Mouse (Mus musculus) kidney, postnatal 36 days (tissue): Measurements from ENCODE around the gene Gm45711.
"Not testable (repeated sequence)": the region's sequence is repeated elsewhere in the genome, so short reads cannot be mapped to it uniquely, and the experiment has no call there.

ENCODE experiments used
- DNase-seq, 2 experiments: peaks; one replicate each; pipeline ENCODE4 v3.0.0; 2021 to 2022; ENCODE audit warnings: mixed read lengths in 2 of 2

Gene Gm45711

DNA sequence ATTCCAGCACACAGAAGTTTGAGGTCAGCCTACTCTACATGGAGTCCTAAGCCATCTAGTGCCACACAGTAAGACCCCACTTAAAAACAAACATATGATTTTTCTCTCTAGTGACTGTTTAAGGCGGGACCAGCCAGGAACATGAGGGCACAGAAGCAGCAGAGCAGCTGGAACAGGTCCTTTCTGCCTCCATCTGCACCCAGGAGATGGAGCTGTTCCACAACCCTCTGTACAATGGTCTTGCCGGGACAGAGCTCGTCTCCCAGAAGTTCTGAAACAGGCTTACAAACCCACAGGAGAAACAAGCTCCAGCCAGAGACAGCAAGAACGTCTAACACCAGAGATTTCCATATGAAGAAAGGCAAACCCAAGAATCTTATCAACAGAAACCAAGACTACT, 3.4 kb upstream of the Gm45711 start:
- DNase-seq = peak; percentile 24 to 44

DNA sequence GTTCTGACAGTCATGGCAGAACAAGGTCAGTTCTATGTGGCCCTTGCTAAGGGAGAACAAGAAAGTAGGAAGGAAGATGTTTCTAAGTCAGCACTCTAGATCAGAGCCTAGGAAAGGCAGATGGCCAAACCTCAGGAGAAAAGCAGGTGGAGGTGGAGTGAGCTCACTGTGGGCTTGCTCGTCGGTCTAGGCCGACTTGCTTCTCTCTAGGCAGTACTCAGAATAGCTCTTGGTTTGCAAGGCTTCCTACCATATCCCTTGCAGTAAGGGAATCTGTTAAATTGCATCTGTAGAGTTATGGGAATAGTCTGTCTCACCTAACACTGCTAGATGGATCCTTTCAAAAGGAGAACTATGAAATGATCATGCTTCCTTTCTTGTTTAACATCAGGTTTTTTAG, 2.1 kb upstream of the Gm45711 start:
- not testable (repeated sequence) for DNase-seq

DNA sequence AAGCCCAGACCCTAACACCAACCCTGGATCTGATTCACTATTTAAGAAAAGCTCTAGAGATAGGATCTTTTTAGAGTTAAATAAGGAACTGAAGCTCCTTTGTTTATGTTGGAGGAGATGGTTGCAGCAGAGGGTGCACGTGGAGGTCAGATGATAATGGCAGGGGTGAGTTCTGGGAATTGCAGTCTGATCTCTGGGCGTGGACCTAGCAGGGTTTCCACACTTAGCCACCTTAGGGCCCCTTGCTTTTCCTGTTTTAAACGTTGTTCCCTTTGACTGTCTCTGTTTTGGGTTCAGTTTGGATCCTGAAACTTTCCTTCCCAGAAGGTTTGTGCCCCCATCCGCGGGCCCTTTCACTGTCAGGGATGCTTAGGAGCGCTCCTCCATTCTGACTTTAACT, 1.5 kb downstream of the Gm45711 start:
- DNase-seq = not testable (repeated sequence)

DNA sequence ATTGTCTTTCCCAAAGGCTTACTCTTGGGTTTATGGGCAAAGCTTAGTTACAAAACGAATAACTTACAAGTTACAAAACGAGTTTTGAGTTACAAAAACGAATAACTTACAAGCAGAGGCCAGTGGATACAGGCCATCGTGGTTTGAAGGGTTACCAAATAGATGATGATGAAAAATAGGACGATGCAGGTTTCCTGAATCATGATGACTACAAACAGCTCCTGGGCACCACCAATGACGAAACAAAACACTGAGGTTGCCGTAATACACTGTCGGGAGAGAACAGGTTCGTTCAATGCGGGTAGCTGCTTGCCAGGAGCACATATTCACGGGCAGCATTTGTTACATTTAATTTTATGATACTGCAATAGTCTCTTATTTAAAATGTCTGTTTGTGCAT, 4.9 kb downstream of the Gm45711 start:
- no peak for DNase-seq

DNA sequence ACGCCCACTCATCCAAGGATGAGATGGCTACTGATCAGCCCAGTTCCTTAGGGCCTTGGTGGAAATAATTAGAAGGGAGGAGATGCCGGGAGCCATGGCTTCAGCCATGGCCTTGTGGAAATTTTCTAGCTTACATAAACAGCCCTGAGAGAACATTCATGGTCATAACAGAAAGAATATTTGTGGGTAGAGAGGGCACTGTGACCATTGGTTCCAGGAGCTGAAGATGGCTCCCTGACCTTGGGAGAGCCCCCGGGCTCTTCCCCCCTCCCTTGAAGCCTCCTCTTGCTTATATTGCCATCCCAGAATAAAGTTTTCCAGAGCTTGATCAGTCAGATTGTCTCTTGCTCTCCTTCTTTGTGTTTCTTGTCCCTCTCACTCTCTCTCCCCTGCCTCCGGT, 7.3 kb downstream of the Gm45711 start:
- not testable (repeated sequence) for DNase-seq

DNA sequence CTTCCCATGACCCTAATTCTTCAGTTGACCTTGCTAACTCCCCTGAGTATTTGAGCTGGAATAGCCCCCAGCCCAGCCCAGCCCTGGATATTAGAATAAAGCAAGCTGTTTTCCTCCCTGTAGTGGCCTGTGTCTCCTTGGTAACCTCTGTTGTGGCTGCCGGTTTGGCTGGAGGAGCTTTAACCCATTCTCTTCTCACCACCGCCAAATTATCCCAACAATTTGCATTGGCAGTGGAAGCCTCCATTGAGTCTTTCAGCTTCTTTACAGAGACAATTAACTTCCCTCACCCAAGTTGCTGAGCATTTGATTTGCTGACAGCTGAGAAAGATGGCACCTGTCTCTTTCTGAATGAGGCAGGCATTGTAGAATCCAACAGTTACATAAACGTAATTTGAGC, 8.3 kb downstream of the Gm45711 start:
- DNase-seq = not testable (repeated sequence)

DNA sequence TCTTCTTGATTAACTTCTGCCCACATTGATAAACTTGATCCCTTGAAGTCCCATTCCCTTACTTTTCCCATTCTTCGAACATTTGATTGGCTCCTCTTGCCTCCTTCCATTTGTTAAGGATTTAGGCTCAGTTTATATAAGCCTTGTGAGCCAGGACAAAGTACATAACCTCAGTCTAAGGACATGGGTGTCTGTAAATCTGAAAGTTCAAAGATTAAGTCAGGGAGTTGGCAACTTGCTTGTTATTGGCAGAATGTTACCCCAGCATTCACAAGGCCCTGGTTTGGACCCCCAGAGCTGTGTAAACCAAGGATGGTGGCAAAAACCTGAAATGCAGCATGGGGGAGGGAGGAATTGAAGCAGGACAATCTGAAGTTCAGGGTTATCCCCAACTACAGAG, 15.5 kb downstream of the Gm45711 start:
- peak; percentile 13 to 26 for DNase-seq

DNA sequence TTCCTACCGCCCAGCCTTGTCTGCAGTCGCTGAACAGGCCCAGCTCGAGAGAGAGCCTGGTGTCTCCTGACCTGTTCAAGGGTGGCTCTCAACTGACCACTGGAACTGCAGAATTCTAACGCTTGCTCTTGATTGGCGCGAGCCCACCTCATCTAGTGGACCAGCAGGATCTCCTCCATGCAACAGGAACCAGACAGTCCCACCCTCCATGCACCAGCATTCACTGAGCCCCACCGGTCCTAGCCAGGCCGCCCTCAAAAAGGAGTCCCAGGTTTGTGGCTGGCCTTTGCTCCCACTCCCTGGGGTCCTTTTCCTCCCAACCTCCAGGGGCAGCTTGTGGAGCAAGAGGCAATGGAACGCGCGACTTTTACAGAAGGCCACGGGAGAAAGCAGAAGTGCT, 16.8 kb downstream of the Gm45711 start, which contains the start of gene Cmtm2a:
Gene Cmtm2a, minus strand, starts transcription at position 101 of the 400 bp plus-strand sequence.
- DNase-seq = not testable (repeated sequence)

DNA sequence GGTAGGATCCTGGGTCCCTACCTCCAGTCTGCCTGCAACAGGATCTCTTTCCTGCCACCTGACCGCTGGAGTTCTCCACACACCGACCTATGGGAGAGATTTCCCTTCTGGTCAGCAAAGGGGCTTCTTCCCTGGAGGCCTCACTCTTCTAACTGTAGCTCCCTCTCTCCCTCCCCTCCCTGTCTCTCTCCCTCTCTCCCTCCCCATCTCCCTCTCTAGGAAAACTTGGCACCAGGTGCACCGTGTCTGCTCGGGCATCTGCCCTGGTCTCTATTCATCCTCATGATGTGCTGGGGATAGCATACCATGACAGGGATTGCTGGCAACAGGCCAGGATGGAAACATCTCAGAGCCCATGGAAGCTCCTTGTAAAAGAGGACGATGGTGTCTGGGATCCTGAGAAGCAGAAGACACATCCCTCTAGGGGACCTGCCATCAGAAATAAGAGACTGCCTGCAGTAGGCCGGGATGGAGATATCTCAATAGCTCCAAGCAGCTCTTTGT, 40.9 kb downstream of the Gm45711 start:
- no peak for DNase-seq

DNA sequence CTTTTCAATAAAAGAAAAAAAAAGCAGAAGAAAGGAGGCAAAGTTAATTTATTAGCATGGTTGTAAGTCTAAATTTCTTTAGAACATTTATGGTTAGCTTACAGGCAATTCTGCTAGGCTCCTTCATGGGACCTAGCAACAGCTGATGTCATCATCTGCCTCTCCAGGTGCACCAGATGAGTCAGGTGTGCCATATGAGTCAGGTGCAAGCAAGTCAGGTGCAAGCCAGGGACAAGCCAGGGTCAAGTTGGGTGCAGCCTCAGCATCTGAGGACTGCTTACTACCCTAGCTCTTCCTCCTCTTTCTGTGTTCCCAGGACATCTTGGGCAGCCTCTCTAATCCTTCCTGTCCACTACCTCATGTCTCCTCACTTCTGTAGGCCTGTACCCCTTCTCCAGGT, 41.5 kb downstream of the Gm45711 start:
- DNase-seq = no peak

DNA sequence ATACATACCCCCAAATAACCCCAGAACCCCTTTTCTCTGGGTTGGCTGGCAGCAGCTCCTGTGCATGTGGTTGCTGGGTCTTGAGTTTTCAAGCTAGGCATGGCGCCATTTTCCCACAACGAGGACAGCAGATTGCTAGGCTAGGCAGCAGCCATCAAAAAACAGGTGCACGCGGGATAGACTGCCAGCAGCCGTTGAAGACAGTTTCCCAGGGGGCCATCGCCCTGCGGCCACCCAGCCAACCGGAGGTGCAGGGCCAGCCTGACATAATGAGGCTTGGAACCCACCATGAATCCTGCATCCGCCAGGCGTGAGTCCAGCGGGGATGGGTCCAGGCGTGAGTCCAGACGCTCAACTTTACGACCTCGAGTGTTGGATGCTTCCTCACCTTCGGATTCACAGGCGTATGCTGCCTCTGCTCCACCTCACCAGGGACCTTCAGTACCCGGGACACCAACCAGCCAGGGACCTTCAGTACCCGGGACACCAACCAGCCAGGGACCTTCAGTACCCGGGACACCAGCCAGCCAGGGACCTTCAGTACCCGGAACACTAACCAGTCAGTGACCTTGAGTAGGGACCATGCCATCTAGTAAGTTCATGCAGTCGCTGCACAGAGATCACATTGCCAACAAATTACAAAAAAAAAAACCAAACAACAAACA, 45.5 kb downstream of the Gm45711 start:
- DNase-seq = not testable (repeated sequence)

DNA sequence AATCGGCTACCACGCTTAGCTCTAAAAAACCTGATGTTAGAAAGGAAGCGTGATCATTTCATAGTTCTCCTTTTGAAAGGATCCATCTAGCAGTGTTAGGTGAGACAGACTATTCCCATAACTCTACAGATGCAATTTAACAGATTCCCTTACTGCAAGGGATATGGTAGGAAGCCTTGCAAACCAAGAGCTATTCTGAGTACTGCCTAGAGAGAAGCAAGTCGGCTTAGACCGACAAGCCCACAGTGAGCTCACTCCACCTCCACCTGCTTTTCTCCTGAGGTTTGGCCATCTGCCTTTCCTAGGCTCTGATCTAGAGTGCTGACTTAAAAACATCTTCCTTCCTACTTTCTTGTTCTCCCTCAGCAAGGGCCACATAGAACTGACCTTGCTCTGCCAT, 48.1 kb downstream of the Gm45711 start:
- DNase-seq = not testable (repeated sequence)

DNA sequence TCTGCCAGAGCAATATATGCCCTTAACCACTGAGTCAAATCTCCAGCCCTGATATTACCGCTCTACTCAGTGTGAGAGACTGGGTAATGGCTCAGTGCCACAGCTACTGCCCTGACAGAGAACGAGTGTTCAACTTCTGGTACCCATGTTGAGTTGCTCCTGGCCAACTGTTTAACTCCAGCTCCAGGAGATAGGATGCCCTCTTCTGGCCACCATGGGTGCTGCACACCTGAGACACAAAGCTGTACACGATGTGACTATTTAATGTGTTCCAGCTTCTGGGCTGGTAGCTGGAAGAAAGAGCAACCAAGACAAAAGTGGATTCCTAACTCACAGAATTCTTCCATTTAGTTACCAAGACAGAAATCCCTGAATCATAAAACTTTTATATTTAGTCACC, 56.9 kb downstream of the Gm45711 start:
- peak in 1 of 2 experiments; percentile 47 for DNase-seq

DNA sequence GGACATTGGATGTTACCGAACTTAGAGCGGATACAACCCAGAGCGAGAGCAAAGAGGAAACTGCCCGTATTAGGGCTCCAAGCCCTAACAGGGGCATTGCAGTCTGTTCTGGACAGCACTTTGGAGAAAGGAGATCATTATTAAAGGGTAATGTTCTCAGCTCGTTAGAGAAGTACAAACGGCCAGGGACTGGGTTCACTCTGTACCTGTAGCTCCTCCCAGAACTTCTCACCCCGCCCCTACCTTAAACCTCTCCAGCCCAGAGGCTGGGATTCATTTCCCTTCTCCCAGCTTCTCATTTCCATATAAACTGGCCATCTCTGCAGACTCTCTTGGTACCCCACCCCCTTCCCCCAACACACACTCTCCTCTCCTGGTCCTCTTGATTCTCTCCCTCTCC, 58.4 kb downstream of the Gm45711 start:
- DNase-seq = peak; percentile 32 to 59

DNA sequence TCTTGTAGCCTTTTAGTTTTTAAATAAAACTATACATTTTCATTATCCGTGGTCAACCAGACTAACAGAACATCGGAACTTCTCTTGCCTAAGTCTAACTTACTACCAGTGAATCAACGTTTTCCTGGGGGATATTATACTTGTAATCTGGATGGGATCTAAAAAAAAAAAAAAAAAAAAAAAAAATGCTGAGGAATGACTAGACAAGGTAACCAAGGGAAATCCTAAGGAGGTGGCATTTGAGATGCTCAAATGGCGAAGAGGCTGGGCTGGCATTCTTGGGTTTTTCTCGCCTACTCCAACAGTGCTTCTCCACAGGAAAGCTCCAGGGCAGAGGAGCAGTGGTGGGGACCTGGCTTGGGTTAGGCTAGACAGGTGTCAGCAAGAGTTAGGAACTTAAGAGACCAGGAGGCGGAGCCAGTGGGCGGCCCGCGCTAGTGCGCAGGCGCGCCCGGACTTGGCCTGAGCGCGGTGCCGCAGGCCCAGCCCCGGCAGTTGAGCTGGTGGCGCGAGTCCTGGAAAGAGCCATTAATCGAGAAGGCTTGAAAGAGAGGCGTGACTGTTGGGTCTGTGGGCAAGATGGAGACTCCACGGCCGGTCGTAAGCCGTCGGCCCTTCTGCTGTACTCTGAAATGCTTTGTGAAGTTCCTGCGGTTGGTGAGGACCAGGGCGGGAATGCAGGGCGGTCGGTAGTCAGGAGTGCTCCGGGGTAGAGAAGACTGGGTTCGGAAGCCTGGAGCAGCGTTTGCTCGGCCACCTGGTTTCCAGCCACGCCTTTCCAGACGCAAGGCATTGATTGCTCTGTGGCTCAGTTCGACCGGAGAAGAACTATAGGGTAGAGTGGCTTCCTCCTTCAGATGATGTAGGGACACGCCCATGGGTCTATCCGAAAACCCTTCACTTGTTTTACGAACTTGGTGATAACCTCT, 59.2 kb downstream of the Gm45711 start, which contains the start of gene Cklf:
Gene Cklf, plus strand, starts transcription at position 423 of the 929 bp plus-strand sequence.
- DNase-seq = peak; percentile 92 to 95

DNA sequence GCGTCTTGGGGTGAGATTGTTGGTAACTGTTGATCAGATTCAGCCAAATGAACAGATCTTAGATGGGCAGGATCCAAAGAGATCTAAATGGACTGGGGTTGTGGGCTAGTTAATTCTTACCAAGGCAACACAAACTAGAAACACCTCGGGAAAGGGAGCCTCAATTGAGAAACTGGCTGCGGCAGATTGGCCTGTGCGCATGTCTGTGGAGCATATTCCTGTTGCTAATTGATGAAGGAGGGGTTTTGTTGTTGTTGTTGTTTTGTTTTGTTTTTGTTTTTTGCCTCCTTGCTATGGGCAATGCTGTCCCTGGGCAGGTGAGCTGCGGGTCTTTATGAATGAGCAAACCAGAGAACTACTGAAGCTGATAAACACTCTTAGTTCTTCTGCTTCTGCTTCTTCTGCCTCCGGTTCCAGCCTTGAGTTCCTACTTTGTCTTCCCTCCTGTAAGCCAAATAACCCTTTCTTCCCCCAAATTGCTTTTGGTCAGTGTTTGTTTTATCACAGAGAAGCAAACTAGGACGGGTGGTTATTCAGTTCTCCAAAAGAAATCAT, 60.4 kb downstream of the Gm45711 start:
- no peak for DNase-seq

DNA sequence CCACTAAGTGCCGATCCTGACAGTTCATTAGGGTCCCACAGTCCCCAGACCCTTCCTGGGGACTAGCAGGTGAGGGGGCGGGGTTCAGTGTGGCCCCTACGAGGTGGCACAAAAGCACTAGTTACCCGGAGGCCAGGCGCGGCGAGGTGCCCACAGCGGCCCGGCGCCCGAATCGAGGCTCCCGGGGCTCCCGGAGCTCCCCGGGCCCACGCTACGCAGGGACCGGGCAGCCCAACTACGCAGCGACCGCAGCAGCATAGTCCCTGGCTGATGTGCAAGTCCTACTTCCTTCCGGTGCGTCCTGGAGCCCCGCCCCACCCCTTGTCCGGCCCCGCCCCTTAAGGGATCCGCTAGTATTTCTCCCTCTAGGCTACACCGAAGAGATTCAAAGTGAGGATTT, 61.6 kb downstream of the Gm45711 start, which contains the start of gene Tk2:
Gene Tk2, minus strand, starts transcription at position 283 of the 400 bp plus-strand sequence.
- peak; percentile 81 to 90 for DNase-seq

DNA sequence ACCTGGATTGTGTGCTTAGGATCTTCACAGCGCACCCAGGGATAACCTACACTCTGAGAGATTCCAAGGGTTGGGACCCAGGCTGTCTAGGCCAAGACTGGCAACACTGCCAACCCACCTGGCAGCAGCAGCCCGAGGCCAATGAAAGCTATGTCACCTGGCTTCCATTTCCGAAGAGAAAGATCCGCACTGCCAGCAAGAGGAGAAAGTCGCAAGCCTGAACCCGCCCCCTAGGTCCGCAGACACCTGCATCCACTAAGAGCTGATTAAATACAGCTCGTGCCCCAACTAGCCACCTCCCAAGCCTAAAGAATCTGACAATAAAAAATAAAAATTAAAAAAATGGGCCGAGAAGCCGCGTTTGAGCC, 62.0 kb downstream of the Gm45711 start:
- DNase-seq = peak; percentile 9 to 43

DNA sequence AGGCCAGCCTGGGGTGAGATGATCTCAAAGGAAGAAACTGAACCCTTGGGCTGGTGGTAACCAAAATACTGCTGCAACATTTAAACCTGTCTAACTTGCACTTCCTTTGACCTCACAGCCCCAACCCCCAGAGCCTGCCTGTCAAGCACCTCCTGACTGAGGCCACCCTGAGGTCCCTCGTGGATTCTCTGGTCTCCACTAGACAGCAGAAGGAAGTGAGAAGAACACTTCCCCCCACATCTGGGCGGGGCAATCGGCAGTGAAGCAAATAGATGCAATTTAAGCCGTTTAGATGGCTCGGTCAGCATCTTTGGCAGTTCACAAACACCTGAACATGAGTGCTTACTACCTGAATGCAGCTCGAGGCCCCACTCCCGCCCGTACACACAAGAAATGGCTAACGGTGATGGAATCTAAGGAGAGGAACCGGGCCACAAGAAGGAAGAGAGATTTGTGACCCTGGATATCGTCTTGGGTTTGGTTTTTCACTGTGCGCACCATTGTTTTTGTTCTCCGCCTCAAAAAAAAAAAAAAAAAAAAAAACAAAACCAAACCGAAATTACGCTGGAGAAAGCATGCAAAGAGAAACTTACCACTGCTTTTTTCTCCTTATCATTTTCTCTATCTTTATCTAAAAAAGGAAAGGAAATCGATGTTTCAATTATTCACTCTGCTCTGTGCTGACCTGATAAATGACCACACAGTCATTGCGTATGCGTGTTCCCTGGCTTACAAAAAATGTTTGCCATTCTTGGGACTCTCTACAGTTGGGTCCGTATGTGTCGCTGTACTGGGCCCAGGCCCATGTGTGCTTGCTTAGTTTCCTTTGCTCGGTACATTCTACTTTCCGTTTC, 62.6 kb downstream of the Gm45711 start:
- peak; percentile 51 to 57 for DNase-seq

DNA sequence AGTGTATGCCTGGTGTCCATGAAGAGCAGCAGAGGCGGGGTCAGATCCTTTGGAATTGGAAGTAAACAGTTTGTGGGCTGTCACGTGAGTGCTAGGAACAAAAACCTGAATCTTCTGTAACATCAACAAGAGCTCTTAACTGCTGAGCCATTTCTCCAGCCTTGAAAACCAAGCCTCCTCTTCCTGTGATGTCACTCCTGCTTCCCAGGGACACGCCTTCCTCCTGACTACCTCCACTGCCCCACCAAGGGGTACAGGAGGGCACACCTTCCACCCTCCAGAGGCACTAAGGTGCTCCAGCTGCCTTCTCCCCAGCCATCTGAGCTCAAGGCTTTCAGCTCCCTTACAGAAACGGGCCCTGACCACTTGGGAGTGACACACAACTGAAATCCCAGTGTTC, 63.3 kb downstream of the Gm45711 start:
- no peak for DNase-seq

DNA sequence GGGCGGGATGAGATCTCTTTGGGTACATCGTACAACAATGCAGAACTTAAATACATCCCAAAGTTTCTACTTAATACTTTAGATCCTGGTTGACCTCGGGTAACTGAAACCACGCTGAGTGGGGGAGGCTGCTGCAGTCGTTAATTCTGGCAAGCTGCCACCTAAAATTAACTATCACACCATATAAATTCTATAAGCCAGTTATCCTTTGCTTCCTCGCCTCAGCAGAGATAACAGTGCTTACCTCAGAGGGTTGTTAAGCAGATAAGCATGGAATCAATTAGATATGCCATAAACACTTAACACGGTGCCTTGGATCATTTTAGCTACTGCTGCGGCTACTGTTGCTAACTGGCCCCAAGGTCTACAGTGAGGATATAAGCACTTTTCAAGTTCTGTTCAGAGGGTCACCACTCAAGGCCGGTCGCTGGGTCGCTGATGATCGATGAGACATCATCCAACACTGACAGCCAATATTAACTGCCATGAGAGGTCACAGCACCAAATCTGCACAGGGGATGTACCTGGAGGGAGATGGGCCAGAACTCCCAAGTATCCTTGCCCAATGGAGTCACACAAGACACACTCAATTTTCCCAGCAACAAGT, 67.7 kb downstream of the Gm45711 start:
- no peak for DNase-seq

DNA sequence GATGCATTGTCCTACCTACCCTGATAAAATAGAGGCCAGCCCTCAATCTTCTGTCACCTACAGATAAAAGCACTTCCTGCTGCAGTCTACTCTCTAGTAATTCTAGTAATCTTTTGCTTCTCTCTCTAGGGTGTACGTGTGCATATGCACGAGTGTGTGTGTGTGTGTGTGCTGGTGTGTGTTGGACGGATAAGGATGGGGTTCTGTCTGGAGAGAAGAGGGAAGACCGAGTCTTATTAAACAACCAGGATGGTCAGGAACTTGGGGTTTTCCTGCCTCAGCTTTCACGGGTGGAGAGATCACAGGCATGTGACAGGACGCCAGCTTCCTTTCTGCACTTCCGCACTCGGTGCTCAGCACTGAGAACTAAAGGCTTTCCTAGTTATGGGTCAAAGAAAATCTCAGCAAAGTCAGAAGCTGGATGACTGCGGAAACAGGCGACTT, 70.4 kb downstream of the Gm45711 start:
- DNase-seq = peak in 1 of 2 experiments; percentile 13
